Mouse (Mus musculus): ENCODE results near the gene Gm21679. TPM values are rescaled to one million over a fixed set of nuclear protein-coding genes. Genes with fewer than 3 reads are reported as not detected.
"Not testable (repeated sequence)": the region's sequence is repeated elsewhere in the genome, so short reads cannot be mapped to it uniquely, and the experiment has no call there.

Gene Gm21679
- polyA plus RNA-seq (2012; rRNA removed) = not detected in 2 replicates

- not testable (repeated sequence) for H3K27me3 ChIP-seq (ENCODE audit: control insufficient read depth, insufficient read depth, low read length); H3K4me1 ChIP-seq (replicated peaks; ENCODE audit: control insufficient read depth, insufficient read depth, low read length); H3K27ac ChIP-seq (ENCODE audit: control insufficient read depth, insufficient read depth, low read length); H3K36me3 ChIP-seq (ENCODE audit: control insufficient read depth, insufficient read depth, low read length); H3K4me3 ChIP-seq (ENCODE audit: control insufficient read depth, insufficient read depth, low read length); DNase-seq
- WGBS = no CpG with 5 or more reads among the region's 3 CpGs
These were observed at the start of gene Gm21679 for GRCm38 (mm10) chrY:29683270-29683669. TSS of gene Gm21679 (minus strand) at chrY:29683370.
